Mouse (Mus musculus) kidney, postnatal 4 days (tissue): ENCODE measurements around the gene Prdm5.

Source experiments
- DNase-seq, 2 experiments: peaks; one replicate each; pipeline ENCODE4 v3.0.0; 2021; ENCODE audit warnings: mixed read lengths in 2 of 2

The Prdm5 gene

GRCm38 (mm10) chr6:65778861-65779688 lies at the start of gene Prdm5:
Gene Prdm5 (plus strand): TSS chr6:65778988.
- peak; percentile 73 to 83 for DNase-seq

- no peak for DNase-seq
Measured at GRCm38 (mm10) chr6:65739442-65739841, 39.3 kb upstream of the Prdm5 start.

GRCm38 (mm10) chr6:65743144-65743870 lies 35.5 kb upstream of the Prdm5 start:
- DNase-seq = no peak

GRCm38 (mm10) chr6:65743871-65744202 lies 35.0 kb upstream of the Prdm5 start:
- no peak for DNase-seq

GRCm38 (mm10) chr6:65758214-65758613 lies 20.6 kb upstream of the Prdm5 start:
- no peak for DNase-seq

- no peak for DNase-seq
Measured at GRCm38 (mm10) chr6:65759174-65759573, 19.6 kb upstream of the Prdm5 start.

- no peak for DNase-seq
Measured at GRCm38 (mm10) chr6:65760073-65760472, 18.7 kb upstream of the Prdm5 start.

GRCm38 (mm10) chr6:65764459-65764858 lies 14.3 kb upstream of the Prdm5 start:
- DNase-seq = no peak

GRCm38 (mm10) chr6:65765057-65765456 lies 13.7 kb upstream of the Prdm5 start:
- peak in 1 of 2 experiments; percentile 27 for DNase-seq

GRCm38 (mm10) chr6:65765752-65766397 lies 12.9 kb upstream of the Prdm5 start:
- DNase-seq = no peak

GRCm38 (mm10) chr6:65767911-65768310 lies 10.9 kb upstream of the Prdm5 start:
- DNase-seq = no peak

GRCm38 (mm10) chr6:65773566-65773965 lies 5.2 kb upstream of the Prdm5 start:
- no peak for DNase-seq

GRCm38 (mm10) chr6:65779689-65780233 lies 973 bp downstream of the Prdm5 start:
- no peak for DNase-seq

GRCm38 (mm10) chr6:65781441-65781840 lies 2.7 kb downstream of the Prdm5 start:
- peak; percentile 26 to 32 for DNase-seq

- DNase-seq = no peak
Measured at GRCm38 (mm10) chr6:65783670-65784069, 4.9 kb downstream of the Prdm5 start.

GRCm38 (mm10) chr6:65792923-65793322 lies 14.1 kb downstream of the Prdm5 start:
- DNase-seq = peak; percentile 34 to 52

GRCm38 (mm10) chr6:65796552-65796951 lies 17.8 kb downstream of the Prdm5 start:
- no peak for DNase-seq

GRCm38 (mm10) chr6:65797276-65797675 lies 18.5 kb downstream of the Prdm5 start:
- no peak for DNase-seq

GRCm38 (mm10) chr6:65798390-65798789 lies 19.6 kb downstream of the Prdm5 start:
- no peak for DNase-seq

GRCm38 (mm10) chr6:65811685-65812084 lies 32.9 kb downstream of the Prdm5 start:
- DNase-seq = no peak

GRCm38 (mm10) chr6:65818039-65818747 lies 39.4 kb downstream of the Prdm5 start:
- no peak for DNase-seq

- DNase-seq = no peak
Measured at GRCm38 (mm10) chr6:65828656-65829055, 49.9 kb downstream of the Prdm5 start.

- DNase-seq = no peak
Measured at GRCm38 (mm10) chr6:65831443-65831842, 52.7 kb downstream of the Prdm5 start.
